ENCODE assay signal across 10 mouse cellular contexts in the genomic region with DNA sequence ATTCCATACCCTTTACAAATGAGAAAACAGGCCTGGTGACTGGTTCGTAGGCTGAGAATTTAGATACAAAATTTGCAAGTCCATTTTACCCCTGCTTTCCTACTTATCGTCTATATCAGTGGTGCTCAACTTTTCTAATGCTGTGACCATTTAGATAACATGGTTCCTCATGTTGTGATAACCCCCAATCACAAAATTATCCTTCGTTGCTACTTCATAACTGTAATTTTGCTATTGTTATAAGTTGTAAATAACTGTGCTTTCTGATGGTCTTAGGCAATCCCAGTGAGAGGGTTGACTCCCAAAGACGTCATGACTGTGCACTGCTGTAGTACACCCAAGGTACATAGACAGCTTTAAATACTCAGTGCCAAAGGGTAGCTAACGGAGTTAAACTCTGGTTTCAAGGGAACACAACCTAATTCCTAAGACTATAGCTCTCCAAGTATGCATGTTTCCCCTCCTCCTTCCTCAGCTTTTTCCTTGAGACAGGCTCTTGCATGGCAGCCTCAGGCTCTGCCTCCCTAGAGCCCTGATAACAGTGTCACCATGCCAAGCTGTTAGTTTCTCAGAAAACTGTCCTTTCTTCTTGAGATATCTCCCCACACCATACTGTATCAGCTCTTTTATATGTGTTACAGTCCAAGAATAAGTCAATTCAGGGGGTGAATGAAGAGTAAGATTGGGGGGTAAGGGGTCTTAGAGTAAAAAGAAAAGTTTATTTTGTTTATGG. TPM values are rescaled to one million over a fixed set of nuclear protein-coding genes. Genes with fewer than 3 reads are reported as not detected.
A peak's percentile ranks its signal among the peaks of the same experiment; 100 is the strongest.
DNase-seq lines count a peak whose midpoint lies in the region; ATAC-seq and TF ChIP-seq lines count a peak whose summit lies in the region.
"Had no signal": no experiment of that assay in that cellular context is flagged by ENCODE, and none has a peak within 500 bp of the region (broad histone marks: within the 10 kb centered on the region; RNA-seq: fewer than 3 reads in every experiment).

No protein-coding gene starts in this region.

- no peaks in the 10 kb centered on the region for H3K9me3 ChIP-seq in CH12.LX (replicated peaks; ENCODE audit: low read length)
- no peaks in the 10 kb centered on the region for H3K9me3 ChIP-seq in forebrain, postnatal 0 days (ENCODE audit: low read length)
- H3K9me3 ChIP-seq in liver, embryonic 16.5 days (replicated peaks; ENCODE audit: control insufficient read depth, low read length): no peaks in the 10 kb centered on the region

- peaks cover 61% of the 10 kb centered on the region for H3K79me2 ChIP-seq in CH12.LX (replicated peaks; ENCODE audit: control insufficient read depth, extremely low read depth, insufficient read depth, poor library complexity, severe bottlenecking)

- dilution Hi-C loops in CH12.LX (cut with MboI; ENCODE audit: extremely low pct_ligation_motif_present, extremely low pct_unique_long_range_greater_than_20kb, low sequenced_read_pairs): no loop called here

- H3K4me3 ChIP-seq in cerebellum, adult 2 months (replicated peaks; ENCODE audit: insufficient read depth, low read depth, low read length): peak overlapping the region; percentile 74
- H3K4me3 ChIP-seq in CH12.LX (replicated peaks in 1 of 3; ENCODE audit: low read depth in 2 of 3, low read length in 2 of 3, poor library complexity in 1 of 3): peak overlapping the region; percentile 93 to 96 (median 96)
- H3K4me3 ChIP-seq in forebrain, postnatal 0 days (ENCODE audit: low read depth, low read length): peak overlapping the region; percentile 81
- H3K4me3 ChIP-seq in liver, embryonic 16.5 days (ENCODE audit: low read depth, low read length): peak overlapping the region; percentile 95

- DNase-seq in cerebellum, adult 2 months: no peak
- no peak for DNase-seq in cerebellum, adult 9-10 months
- no peak for DNase-seq in CH12.LX (ENCODE audit: extremely low read depth)
- no peak for DNase-seq in forebrain, postnatal 0 days
- DNase-seq in adrenal gland, postnatal 36 days: no peak
- DNase-seq in right cerebral cortex, adult 18-20 months: no peak
- DNase-seq in spleen, postnatal 10 days (ENCODE audit: low spot score in 2 of 2): no peak
- DNase-seq: kidney, postnatal 25 days; right cerebral cortex, postnatal 14 days had no signal

- peak overlapping the region; percentile 80 for H3K9ac ChIP-seq in CH12.LX (ENCODE audit: insufficient read depth, low read depth)
- 0 out of 2 replicates have a peak overlapping the region, but pooled peaks have one; percentile 23 for H3K9ac ChIP-seq in forebrain, postnatal 0 days
- peak overlapping the region; percentile 93 for H3K9ac ChIP-seq in liver, embryonic 16.5 days (ENCODE audit: low read depth, low read length)

- in situ Hi-C loops in CH12.LX (cut with MboI; ENCODE audit: low pct_ligation_motif_present, low pct_unique_long_range_greater_than_20kb, low sequenced_read_pairs): no loop called here

- peaks cover 21 to 46% of the 10 kb centered on the region in 2 experiments for H3K36me3 ChIP-seq in CH12.LX (replicated peaks in 1 of 2; ENCODE audit: control insufficient read depth in 1 of 2, insufficient read depth in 1 of 2, low read length in 1 of 2)
- H3K36me3 ChIP-seq in forebrain, postnatal 0 days (ENCODE audit: insufficient read depth): peaks cover 23% of the 10 kb centered on the region
- H3K36me3 ChIP-seq in liver, embryonic 16.5 days (ENCODE audit: control insufficient read depth, insufficient read depth): peaks cover 4% of the 10 kb centered on the region; the same call in 1 of the 2 replicates

- ATAC-seq in forebrain, postnatal 0 days: no peak
- no peak for ATAC-seq in liver, embryonic 16.5 days (ENCODE audit: low read depth)

- no peaks in the 10 kb centered on the region for H3K27me3 ChIP-seq in cerebellum, adult 2 months (ENCODE audit: control insufficient read depth, insufficient read depth, low read length)
- no peaks in the 10 kb centered on the region for H3K27me3 ChIP-seq in CH12.LX (replicated peaks)
- H3K27me3 ChIP-seq in forebrain, postnatal 0 days (ENCODE audit: insufficient read depth, low read length): no peaks in the 10 kb centered on the region
- H3K27me3 ChIP-seq in liver, embryonic 16.5 days (ENCODE audit: control insufficient read depth, insufficient read depth, low read depth, low read length): no peaks in the 10 kb centered on the region

- H3K4me2 ChIP-seq in CH12.LX (ENCODE audit: insufficient read depth, low read depth, poor library complexity, severe bottlenecking): peak overlapping the region; percentile 88
- H3K4me2 ChIP-seq in forebrain, postnatal 0 days (ENCODE audit: low read depth): peak overlapping the region; percentile 99
- H3K4me2 ChIP-seq in liver, embryonic 16.5 days (ENCODE audit: low read depth, low read length): peak overlapping the region; percentile 97

- H3K4me1 ChIP-seq in cerebellum, adult 2 months (ENCODE audit: control insufficient read depth, insufficient read depth, low read length): peaks cover 3% of the 10 kb centered on the region; the same call in 1 of the 2 replicates
- peaks cover 7 to 44% of the 10 kb centered on the region in 2 experiments for H3K4me1 ChIP-seq in CH12.LX (ENCODE audit: control insufficient read depth in 1 of 2, insufficient read depth in 2 of 2)
- peaks cover 23% of the 10 kb centered on the region for H3K4me1 ChIP-seq in forebrain, postnatal 0 days (ENCODE audit: insufficient read depth)
- peaks cover 27% of the 10 kb centered on the region for H3K4me1 ChIP-seq in liver, embryonic 16.5 days (ENCODE audit: control insufficient read depth, low read depth, low read length)

- 73% methylated on average over 5 of the region's 5 CpGs for WGBS in cerebellum, adult 2 months
- WGBS in forebrain, postnatal 0 days: 82% methylated on average over 5 of the region's 5 CpGs
- 30% methylated on average over 5 of the region's 5 CpGs for WGBS in liver, embryonic 16.5 days (ENCODE audit: insufficient replicate concordance)

- TF ChIP-seq RAD21 in CH12.LX (IDR thresholded peaks at IDR 0.05; ENCODE audit: low read depth, low read length): no peak

- TF ChIP-seq POLR2A in cerebellum, adult 2 months (IDR thresholded peaks at IDR 0.05; ENCODE audit: borderline replicate concordance, insufficient read depth, low read length): no peak
- no peak for TF ChIP-seq POLR2A in CH12.LX (IDR thresholded peaks at IDR 0.05; ENCODE audit: low read depth, low read length)

- TF ChIP-seq CTCF in cerebellum, adult 2 months (IDR thresholded peaks at IDR 0.05; ENCODE audit: borderline replicate concordance, insufficient read depth, low read depth, low read length): no peak
- no peak for TF ChIP-seq CTCF in CH12.LX (conservative IDR thresholded peaks at IDR 0.05 in 1 of 2, IDR thresholded peaks at IDR 0.05 in 1 of 2; ENCODE audit: low read depth in 2 of 2, low read length in 2 of 2)
- no peak for TF ChIP-seq CTCF in forebrain, postnatal 0 days (IDR thresholded peaks at IDR 0.05; ENCODE audit: low read depth)

- TF ChIP-seq EP300 in CH12.LX (IDR thresholded peaks at IDR 0.05; ENCODE audit: low read length): no peak

- no peak overlapping the region for H3K27ac ChIP-seq in cerebellum, adult 2 months (ENCODE audit: insufficient read depth, low read length)
- H3K27ac ChIP-seq in CH12.LX (ENCODE audit: insufficient read depth, low read depth): no peak overlapping the region
- H3K27ac ChIP-seq in forebrain, postnatal 0 days (ENCODE audit: low read depth, low read length): no peak overlapping the region
- no peak overlapping the region for H3K27ac ChIP-seq in liver, embryonic 16.5 days (ENCODE audit: low read length)

TF ChIP-seq in CH12.LX, 34 proteins besides CTCF, POLR2A, EP300 and RAD21:
- no peak for TF ChIP-seq POLR2AphosphoS2 (IDR thresholded peaks at IDR 0.05; ENCODE audit: low read depth, low read length)

RNA-seq across cellular contexts. Expression of a gene that starts 1.9 kb away (rescaled TPM):
- 24.8 and 25.2 TPM in 2 replicates for polyA plus RNA-seq in cerebellum, adult 2 months (2012; rRNA removed)
- 25.8 and 33.0 TPM in 2 replicates for total RNA-seq in CH12.LX (2012; rRNA removed)
- total RNA-seq in CH12.LX (2014; rRNA removed): 44.3 and 45.7 TPM in 2 replicates
- polyA plus RNA-seq in CH12.LX (2012; ENCODE audit: insufficient read length, low read depth): 59.4 and 60.7 TPM in 2 replicates
- 16.2 and 18.6 TPM in 2 replicates for total RNA-seq in forebrain, postnatal 0 days (2014; rRNA removed)
- 32.5 and 36.6 TPM in 2 replicates for polyA plus RNA-seq in forebrain, postnatal 0 days (2015; fragmentation: Nextera tagmentation; extraction: Ambion mirVana)
- polyA plus RNA-seq in liver, embryonic 16.5 days (2015; fragmentation: Nextera tagmentation; extraction: Ambion mirVana): 13.3 and 13.4 TPM in 2 replicates
- total RNA-seq in adrenal gland, postnatal 36 days (2021): 10 to 100 TPM; 26.0 to 30.0 TPM

RNA-seq across cellular contexts. Expression of a gene that starts 2.0 kb away (rescaled TPM):
- polyA plus RNA-seq in cerebellum, adult 2 months (2012; rRNA removed): 46.4 and 49.7 TPM in 2 replicates
- 133 and 140 TPM in 2 replicates for total RNA-seq in CH12.LX (2012; rRNA removed)
- total RNA-seq in CH12.LX (2014; rRNA removed): 119 and 129 TPM in 2 replicates
- 78.0 and 88.0 TPM in 2 replicates for polyA plus RNA-seq in CH12.LX (2012; ENCODE audit: insufficient read length, low read depth)
- total RNA-seq in forebrain, postnatal 0 days (2014; rRNA removed): 76.2 and 97.5 TPM in 2 replicates
- polyA plus RNA-seq in forebrain, postnatal 0 days (2015; fragmentation: Nextera tagmentation; extraction: Ambion mirVana): 50.7 and 53.2 TPM in 2 replicates
- polyA plus RNA-seq in liver, embryonic 16.5 days (2015; fragmentation: Nextera tagmentation; extraction: Ambion mirVana): 24.9 and 25.7 TPM in 2 replicates
- total RNA-seq in adrenal gland, postnatal 36 days (2021): 10 to 100 TPM; 55.9 to 93.4 TPM

RNA-seq across cellular contexts. Expression of a gene that starts 42.7 kb away (rescaled TPM):
- polyA plus RNA-seq in cerebellum, adult 2 months (2012; rRNA removed): 2.9 and 3.2 TPM in 2 replicates
- total RNA-seq in CH12.LX (2012; rRNA removed) (15.4 and 15.9 TPM in 2 replicates), CH12.LX (2014; rRNA removed) (16.5 and 16.8 TPM in 2 replicates)
- 7.4 and 7.8 TPM in 2 replicates for polyA plus RNA-seq in CH12.LX (2012; ENCODE audit: insufficient read length, low read depth)
- 5.2 and 8.3 TPM in 2 replicates for total RNA-seq in forebrain, postnatal 0 days (2014; rRNA removed)
- 2.2 and 3.1 TPM in 2 replicates for polyA plus RNA-seq in forebrain, postnatal 0 days (2015; fragmentation: Nextera tagmentation; extraction: Ambion mirVana)
- polyA plus RNA-seq in liver, embryonic 16.5 days (2015; fragmentation: Nextera tagmentation; extraction: Ambion mirVana): 5.9 and 6.1 TPM in 2 replicates
- 10 to 100 TPM; 24.8 to 26.8 TPM for total RNA-seq in adrenal gland, postnatal 36 days (2021)

Comparison
In these comparisons a context has a peak if more than half of its experiments do, and no peak if none do; other contexts are left out.
1. H3K9ac ChIP-seq: peak in every context shown above with its lines; median percentile 93 in liver, embryonic 16.5 days; 80 in CH12.LX; 23 in forebrain, postnatal 0 days.